Mouse (Mus musculus) stomach, postnatal 0 days (tissue): ENCODE measurements around the gene Itgam.

Experiments
- CTCF ChIP-seq: IDR thresholded peaks from 2 replicates; pipeline ENCODE4 v1.5.1; 2016; ENCODE audit warnings: antibody characterized with exemption, low read depth, mild to moderate bottlenecking, moderate library complexity
- EP300 ChIP-seq: optimal IDR thresholded peaks from 2 replicates; pipeline ENCODE3; 2016; ENCODE audit warnings: antibody characterized with exemption

GRCm38 (mm10) chr7:128053061-128053460 is 9.4 kb upstream of the Itgam start:
- TF ChIP-seq CTCF (no peak), EP300 (no peak)
